Mouse (Mus musculus) ES-Bruce4 (cell line): ENCODE measurements around the gene Phf20.

Source experiments
- CTCF ChIP-seq: IDR thresholded peaks from one replicate; pipeline ENCODE4 v1.8.1; 2011; ENCODE audit warnings: low read depth, low read length
- EP300 ChIP-seq: IDR thresholded peaks from 2 replicates; pipeline ENCODE4 v1.6.1; 2011; ENCODE audit warnings: low read depth, low read length; ENCODE audit not compliant: insufficient read depth
- POLR2A ChIP-seq: IDR thresholded peaks from one replicate; pipeline ENCODE4 v1.8.1; 2011; ENCODE audit warnings: low read length; ENCODE audit not compliant: insufficient read depth

- TF ChIP-seq POLR2A = no peak
- TF ChIP-seq CTCF = no peak
- no peak for TF ChIP-seq EP300
Observed at GRCm38 (mm10) chr2:156181592-156181991, 14.7 kb upstream of the Phf20 start.
